Mouse (Mus musculus) left cerebral cortex, adult 18-20 months (tissue): ENCODE measurements around the gene Usp35. TPM values are rescaled to one million over a fixed set of nuclear protein-coding genes. Genes with fewer than 3 reads are reported as not detected.

ENCODE experiments used
- DNase-seq, 2 experiments: peaks; one replicate each; pipeline ENCODE4 v3.0.0; 2021 to 2022; ENCODE audit warnings: low spot score in 2 of 2, mixed read lengths in 1 of 2
- total RNA-seq, 2 experiments: library from RNA; stranded (reverse); gene quantifications; 2 replicates each; pipeline ENCODE4 v1.2.3; 2021

The Usp35 gene
- total RNA-seq, 2 experiments from 2014 or later, result 17.2 to 19.3 TPM

- no peak for DNase-seq
Measured at GRCm38 (mm10) chr7:97317706-97318105, 14.1 kb downstream of the Usp35 start.

- DNase-seq, result no peak
Measured at GRCm38 (mm10) chr7:97315656-97316055, 16.2 kb downstream of the Usp35 start.

GRCm38 (mm10) chr7:97314646-97315045, 17.2 kb downstream of the Usp35 start:
- no peak for DNase-seq

- no peak for DNase-seq
Measured at GRCm38 (mm10) chr7:97313364-97313995, 18.3 kb downstream of the Usp35 start.

- no peak for DNase-seq
Measured at GRCm38 (mm10) chr7:97312856-97313255, 19.0 kb downstream of the Usp35 start.

GRCm38 (mm10) chr7:97312196-97312595, 19.6 kb downstream of the Usp35 start:
- no peak for DNase-seq

- no peak for DNase-seq
Measured at GRCm38 (mm10) chr7:97311620-97312019, 20.2 kb downstream of the Usp35 start.

GRCm38 (mm10) chr7:97310341-97310635, 21.5 kb downstream of the Usp35 start:
- DNase-seq, result no peak

- DNase-seq, result peak in 1 of 2 experiments; percentile 1
Measured at GRCm38 (mm10) chr7:97309461-97310340, 22.1 kb downstream of the Usp35 start.

- peak in 1 of 2 experiments; percentile 0 for DNase-seq
Measured at GRCm38 (mm10) chr7:97307546-97307945, 24.3 kb downstream of the Usp35 start.

GRCm38 (mm10) chr7:97306813-97307212, 25.0 kb downstream of the Usp35 start:
- DNase-seq, result no peak

GRCm38 (mm10) chr7:97305206-97305605, 26.6 kb downstream of the Usp35 start:
- DNase-seq, result no peak

- DNase-seq, result peak in 1 of 2 experiments; percentile 0
Measured at GRCm38 (mm10) chr7:97304471-97304870, 27.3 kb downstream of the Usp35 start.

GRCm38 (mm10) chr7:97303614-97304013, 28.2 kb downstream of the Usp35 start:
- peak in 1 of 2 experiments; percentile 1 for DNase-seq

- peak in 1 of 2 experiments; percentile 0 for DNase-seq
Measured at GRCm38 (mm10) chr7:97302876-97303275, 28.9 kb downstream of the Usp35 start.

GRCm38 (mm10) chr7:97302261-97302660, 29.6 kb downstream of the Usp35 start:
- no peak for DNase-seq

- DNase-seq, result peak in 1 of 2 experiments; percentile 0
Measured at GRCm38 (mm10) chr7:97301321-97301720, 30.5 kb downstream of the Usp35 start.

GRCm38 (mm10) chr7:97300914-97301313, 30.9 kb downstream of the Usp35 start:
- DNase-seq, result no peak

- DNase-seq, result peak in 1 of 2 experiments; percentile 1
Measured at GRCm38 (mm10) chr7:97298943-97299342, 32.9 kb downstream of the Usp35 start.

GRCm38 (mm10) chr7:97298279-97298678, 33.5 kb downstream of the Usp35 start:
- DNase-seq, result no peak

GRCm38 (mm10) chr7:97297466-97297865, 34.4 kb downstream of the Usp35 start:
- peak; percentile 74 to 76 for DNase-seq

- DNase-seq, result no peak
Measured at GRCm38 (mm10) chr7:97296986-97297385, 34.8 kb downstream of the Usp35 start.
